Mouse (Mus musculus): Measurements from ENCODE around the gene Lgals3bp.

DNA sequence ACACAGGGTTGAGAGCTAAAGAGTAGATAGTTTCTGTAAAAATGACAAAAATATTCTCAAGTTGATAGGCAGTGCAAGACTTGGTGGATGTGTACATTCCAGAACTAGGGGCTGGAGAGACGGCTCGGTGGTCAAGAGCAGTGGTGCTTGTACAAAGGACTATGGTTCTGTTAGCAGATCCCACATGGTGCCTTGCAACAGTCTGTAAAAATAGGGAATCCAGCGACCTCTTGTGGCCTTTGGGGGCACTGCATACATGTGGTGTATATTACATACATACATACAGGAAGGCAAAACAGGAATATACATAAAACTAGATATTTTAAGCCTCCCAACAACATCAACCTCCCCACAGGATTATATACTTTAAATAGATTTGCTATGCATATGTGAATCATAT lies 33.6 kb downstream of the Lgals3bp start:
- TF ChIP-seq CTCF (conservative IDR thresholded peaks at IDR 0.05; ENCODE audit: low read length) (peak; percentile 78), NANOG (IDR thresholded peaks at IDR 0.05; ENCODE audit: borderline replicate concordance, low read length) (no peak)

Measured in E14TG2a.4 (cell line).